Mouse (Mus musculus) liver, embryonic 14.5 days (tissue): Measurements from ENCODE around the gene Otop3.

Experiments used
- CTCF ChIP-seq: IDR thresholded peaks from 2 replicates; pipeline ENCODE4 v1.5.1; 2016; ENCODE audit warnings: antibody characterized with exemption, low read depth, control low read depth
- EP300 ChIP-seq: IDR thresholded peaks from 2 replicates; pipeline ENCODE4 v1.6.1; 2016; ENCODE audit warnings: antibody characterized with exemption, low read depth

- TF ChIP-seq CTCF: no peak
- no peak for TF ChIP-seq EP300
Observed at GRCm38 (mm10) chr11:115286201-115286993, 48.1 kb upstream of the Otop3 start.
